Mouse (Mus musculus) intestine, postnatal 0 days (tissue): Measurements from ENCODE around the gene Catsperd. TPM values are rescaled to one million over a fixed set of nuclear protein-coding genes. Genes with fewer than 3 reads are reported as not detected.
"Not testable (repeated sequence)": the region's sequence is repeated elsewhere in the genome, so short reads cannot be mapped to it uniquely, and the experiment has no call there.

Experiments
- ATAC-seq: fragments of 200-750 bp; cut with Nextera tagmentation; 2 replicates; pipeline ENCODE4 v1.8.0; 2017; ENCODE audit warnings: mild to moderate bottlenecking, moderate TSS enrichment, moderate library complexity
- H3K27ac ChIP-seq: fragments of 300-500 bp; sonication (generic); 2 replicates; pipeline ENCODE4 v1.5.1; 2014; ENCODE audit warnings: mild to moderate bottlenecking, low read depth, low read length, moderate library complexity
- H3K27me3 ChIP-seq: fragments of 300-500 bp; sonication (generic); replicated peaks from 2 replicates; pipeline ENCODE4 v1.6.1; 2014; ENCODE audit warnings: low read length, mixed read lengths; ENCODE audit not compliant: control insufficient read depth, insufficient read depth
- H3K36me3 ChIP-seq: fragments of 300-500 bp; sonication (generic); 2 replicates; pipeline ENCODE4 v1.6.1; 2014; ENCODE audit warnings: mild to moderate bottlenecking, moderate library complexity; ENCODE audit not compliant: control insufficient read depth, insufficient read depth
- H3K4me1 ChIP-seq: fragments of 300-500 bp; sonication (generic); replicated peaks from 2 replicates; pipeline ENCODE4 v1.6.1; 2014; ENCODE audit warnings: antibody characterized with exemption, low read length, mixed read lengths; ENCODE audit not compliant: control insufficient read depth, insufficient read depth
- H3K4me2 ChIP-seq: fragments of 300-500 bp; sonication (generic); replicated peaks from 2 replicates; pipeline ENCODE4 v1.6.1; 2014; ENCODE audit warnings: low read depth, mild to moderate bottlenecking, moderate library complexity
- H3K4me3 ChIP-seq: fragments of 300-500 bp; sonication (generic); 2 replicates; pipeline ENCODE4 v1.5.1; 2014; ENCODE audit warnings: low read depth, low read length
- H3K9ac ChIP-seq: fragments of 300-500 bp; sonication (generic); 2 replicates; pipeline ENCODE4 v1.6.1; 2014; ENCODE audit warnings: mild to moderate bottlenecking, low read depth, low read length
- H3K9me3 ChIP-seq: fragments of 300-500 bp; sonication (generic); 2 replicates; pipeline ENCODE4 v1.6.1; 2016; ENCODE audit warnings: mixed run types; ENCODE audit not compliant: control insufficient read depth
- CTCF ChIP-seq: sonication (generic); IDR thresholded peaks from 2 replicates; pipeline ENCODE4 v1.5.1; 2016; ENCODE audit warnings: low read depth, mild to moderate bottlenecking, control low read depth, antibody characterized with exemption, moderate library complexity
- WGBS: fragments of 180-500 bp; shearing (Covaris S2); extraction: QIAGEN DNeasy Blood & Tissue Kit; methylation state at CpG from one replicate; pipeline ENCODE4 v1.1.7; 2014; 5-methylcytosine and 5-hydroxymethylcytosine counted together
- polyA plus RNA-seq: library from polyadenylated mRNA; unstranded; fragments of >200 nt; fragmentation: Nextera tagmentation; extraction: Ambion mirVana; gene quantifications from 2 replicates; pipeline ENCODE4 v1.2.1, GENCODE M21; 2015

The Catsperd gene
- polyA plus RNA-seq, 1 experiment from 2014 or later, result 0.68 TPM

DNA sequence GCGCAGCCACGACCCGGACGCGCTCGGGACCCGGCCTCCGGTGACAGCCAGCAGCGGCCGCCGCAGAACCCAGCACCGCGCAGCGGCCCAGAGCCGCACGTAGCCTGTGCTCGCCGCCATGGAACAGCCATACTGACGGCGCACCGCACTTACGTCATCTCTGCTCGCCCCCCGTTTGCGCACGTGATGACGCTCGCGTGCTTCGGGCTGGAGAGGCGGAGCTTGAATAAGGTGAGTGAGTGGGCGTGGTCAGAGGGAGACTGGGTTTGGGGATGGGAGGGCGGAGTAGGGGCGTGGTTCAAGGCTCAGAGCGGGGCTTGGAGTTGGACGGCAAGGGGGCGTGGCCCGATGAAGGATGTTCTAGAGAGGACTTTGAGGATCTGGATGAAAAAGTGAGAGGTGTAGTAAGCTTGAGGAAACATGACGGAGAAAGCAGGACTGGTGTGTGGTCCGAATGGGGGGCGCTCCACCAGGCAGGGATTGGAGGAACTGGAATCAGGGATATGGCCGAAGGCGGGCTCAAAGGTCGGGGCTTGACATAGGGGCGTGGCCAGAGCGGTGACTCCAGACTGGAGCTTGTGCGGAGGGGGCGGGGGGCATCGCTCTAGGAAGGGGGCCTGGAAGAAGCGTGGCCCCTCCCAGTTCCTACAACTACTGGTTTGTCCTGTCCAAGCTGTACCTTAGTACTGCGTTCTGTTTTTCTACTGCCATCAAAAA, 1.0 kb upstream of the Catsperd start, which contains the start of gene Lonp1:
Gene Lonp1, minus strand, starts transcription at position 134 of the 717 bp plus-strand sequence.
- no peak; the same call in 1 of the 2 replicates for TF ChIP-seq CTCF
- peak within 1 kb of the TSS; percentile 75 for H3K9ac ChIP-seq
- no peaks in the 10 kb centered on the region for H3K9me3 ChIP-seq
- H3K27me3 ChIP-seq, result no peaks in the 10 kb centered on the region
- H3K4me1 ChIP-seq, result peaks cover 13% of the 10 kb centered on the region; the same call in 1 of the 2 replicates
- ATAC-seq, result peak; percentile 89
- H3K36me3 ChIP-seq, result peaks cover 16% of the 10 kb centered on the region
- peak within 1 kb of the TSS; percentile 69 for H3K4me3 ChIP-seq
- peak within 1 kb of the TSS; percentile 61 for H3K27ac ChIP-seq
- H3K4me2 ChIP-seq, result peak within 1 kb of the TSS; percentile 93
- under 1% methylated on average over 51 of the region's 51 CpGs for WGBS

DNA sequence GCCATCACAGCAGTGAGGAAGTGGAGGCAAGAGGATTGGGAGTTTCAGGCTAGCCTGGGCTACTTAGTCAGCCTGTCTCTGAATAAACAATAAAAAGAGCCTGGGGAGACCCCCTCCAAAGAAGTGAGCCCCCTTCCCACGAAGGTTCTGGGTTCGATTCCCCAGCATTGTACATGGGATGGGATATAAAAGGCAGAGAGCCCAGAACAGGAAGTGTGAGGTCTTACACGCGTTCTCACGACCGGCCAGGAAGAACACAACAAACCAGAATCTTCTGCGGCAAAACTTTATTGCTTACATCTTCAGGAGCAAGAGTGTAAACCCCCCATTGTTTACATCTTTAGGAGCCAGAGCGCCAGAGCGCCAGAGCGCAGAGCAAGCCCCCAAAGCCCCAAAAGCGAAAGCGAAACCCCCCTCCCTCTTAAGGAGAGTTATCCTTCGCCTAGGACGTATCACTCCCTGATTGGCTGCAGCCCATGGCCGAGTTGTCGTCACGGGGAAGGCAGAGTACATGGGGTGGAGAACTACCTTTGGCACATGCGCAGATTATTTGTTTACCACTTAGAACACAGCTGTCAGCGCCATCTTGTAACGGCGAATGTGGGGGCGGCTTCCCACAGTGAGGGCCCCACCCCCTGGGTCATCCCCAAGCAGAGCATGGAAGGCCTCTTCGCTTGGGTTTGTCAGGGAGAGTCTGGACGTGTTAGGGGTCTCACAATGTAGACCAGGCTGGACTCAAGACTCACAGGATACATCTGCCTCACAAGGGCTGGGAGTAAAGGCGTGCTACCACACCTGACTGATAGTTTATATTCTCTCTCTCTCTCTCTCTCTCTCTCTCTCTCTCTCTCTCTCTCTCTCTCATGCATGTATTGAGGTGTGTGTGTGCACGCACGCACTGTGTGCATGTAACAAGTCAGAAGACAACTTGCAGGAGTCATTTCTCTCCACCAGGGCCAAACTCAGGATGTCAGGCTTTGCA, 2.1 kb downstream of the Catsperd start:
- not testable (repeated sequence) for H3K36me3 ChIP-seq, H3K9ac ChIP-seq, H3K4me2 ChIP-seq, ATAC-seq, H3K27me3 ChIP-seq, H3K4me3 ChIP-seq, H3K9me3 ChIP-seq, H3K27ac ChIP-seq
- peaks cover 13% of the 10 kb centered on the region; the same call in 1 of the 2 replicates for H3K4me1 ChIP-seq
- 83% methylated on average over 27 of the region's 27 CpGs for WGBS

- H3K9ac ChIP-seq, result no peak overlapping the region
Observed at GRCm38 (mm10) chr17:56631807-56632206, 3.9 kb downstream of the Catsperd start.

DNA sequence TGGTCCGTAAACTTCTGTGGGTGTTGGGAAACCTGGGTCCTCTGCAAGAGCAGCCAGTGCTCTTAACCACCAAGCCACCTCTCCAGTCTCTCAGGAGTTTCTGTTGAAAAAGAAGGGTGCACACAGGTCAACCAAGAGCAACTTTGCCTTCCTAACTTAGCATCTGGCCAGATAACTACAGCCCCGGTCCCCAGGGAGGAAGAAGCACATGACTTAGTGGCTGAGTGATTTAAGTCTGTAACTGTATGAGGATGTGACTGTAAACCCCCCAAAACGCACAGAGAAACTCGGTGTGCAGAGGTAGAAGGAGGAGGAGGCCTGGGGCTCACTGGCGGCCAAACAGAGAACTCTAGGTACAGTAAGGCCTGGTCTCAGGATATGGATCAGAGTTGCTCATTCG, 6.1 kb downstream of the Catsperd start:
- ATAC-seq, result no peak
- Histone ChIP-seq H3K4me2 (no peak overlapping the region), H3K9ac (no peak overlapping the region), H3K9me3 (no peaks in the 10 kb centered on the region), H3K36me3 (no peaks in the 10 kb centered on the region), H3K4me3 (no peak overlapping the region), H3K4me1 (no peaks in the 10 kb centered on the region), H3K27ac (no peak overlapping the region), H3K27me3 (no peaks in the 10 kb centered on the region)
- TF ChIP-seq CTCF, result no peak
- 90% methylated on average over 6 of the region's 6 CpGs for WGBS

More at GRCm38 (mm10) chr17:56631807-56632206, 3.9 kb downstream of the Catsperd start:
- no peak overlapping the region for H3K4me2 ChIP-seq
- no peak for TF ChIP-seq CTCF
- H3K27ac ChIP-seq, result no peak overlapping the region
- ATAC-seq, result no peak
- 0 out of 2 replicates have a peak, but pooled peaks cover 7% of the 10 kb centered on the region for H3K4me1 ChIP-seq
- WGBS, result 32% methylated on average over 4 of the region's 4 CpGs
- no peak overlapping the region for H3K4me3 ChIP-seq
- H3K9me3 ChIP-seq, result no peaks in the 10 kb centered on the region
- no peaks in the 10 kb centered on the region for H3K36me3 ChIP-seq
- no peaks in the 10 kb centered on the region for H3K27me3 ChIP-seq

- H3K9me3 ChIP-seq, result no peaks in the 10 kb centered on the region
- no peaks in the 10 kb centered on the region for H3K27me3 ChIP-seq
- H3K27ac ChIP-seq, result no peak overlapping the region
- no peaks in the 10 kb centered on the region for H3K4me1 ChIP-seq
- H3K4me3 ChIP-seq, result no peak overlapping the region
- WGBS, result 81% methylated on average over 4 of the region's 4 CpGs
- no peaks in the 10 kb centered on the region for H3K36me3 ChIP-seq
- TF ChIP-seq CTCF, result no peak
- ATAC-seq, result no peak
- no peak overlapping the region for H3K9ac ChIP-seq
- no peak overlapping the region for H3K4me2 ChIP-seq
Observed at GRCm38 (mm10) chr17:56643237-56643636, 15.3 kb downstream of the Catsperd start.

- Histone ChIP-seq H3K27me3 (no peaks in the 10 kb centered on the region), H3K4me2 (no peak overlapping the region), H3K9me3 (no peaks in the 10 kb centered on the region), H3K9ac (no peak overlapping the region), H3K27ac (no peak overlapping the region), H3K4me3 (no peak overlapping the region), H3K4me1 (0 out of 2 replicates have a peak, but pooled peaks cover 3% of the 10 kb centered on the region), H3K36me3 (no peaks in the 10 kb centered on the region)
- TF ChIP-seq CTCF, result no peak
- ATAC-seq, result no peak
- 55% methylated on average over 12 of the region's 13 CpGs for WGBS
Observed at GRCm38 (mm10) chr17:56647546-56647945, 19.6 kb downstream of the Catsperd start.
